Mouse (Mus musculus) olfactory bulb, adult 2 months (tissue): ENCODE data around the gene Gm44502.

Experiments used
- CTCF ChIP-seq: fragments of 200-500 bp; IDR thresholded peaks from 2 replicates; pipeline ENCODE4 v1.5.1; 2012; ENCODE audit warnings: low read depth, mild to moderate bottlenecking, low read length, moderate library complexity; ENCODE audit not compliant: insufficient read depth
- POLR2A ChIP-seq: fragments of 200-500 bp; IDR thresholded peaks from 2 replicates; pipeline ENCODE4 v1.6.1; 2012; ENCODE audit warnings: mild to moderate bottlenecking, low read depth, low read length, moderate library complexity; ENCODE audit not compliant: insufficient read depth

DNA sequence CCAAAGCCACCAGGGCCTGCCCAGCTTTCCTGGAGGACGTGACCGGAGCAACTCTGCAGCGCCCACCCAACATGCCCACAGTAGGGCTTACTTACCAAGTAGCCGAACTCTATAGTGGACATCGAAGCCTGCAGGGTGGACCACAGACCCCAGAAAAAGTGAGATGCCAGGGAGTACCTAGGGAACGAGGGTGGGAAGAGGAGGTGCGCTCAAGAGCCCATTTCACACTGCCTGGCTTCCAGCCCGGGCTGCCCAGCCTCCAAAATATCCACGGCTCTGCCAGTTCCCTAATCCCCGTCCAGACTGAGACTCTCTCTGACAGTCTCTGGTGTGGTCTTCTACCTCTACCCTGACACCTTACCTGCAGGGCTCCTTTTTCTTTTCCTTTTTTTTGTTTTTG is 2.8 kb downstream of the Gm44502 start:
- TF ChIP-seq CTCF = no peak
- no peak for TF ChIP-seq POLR2A
